Mouse (Mus musculus) forebrain, embryonic 12.5 days (tissue): Measurements from ENCODE around the gene Pan3. TPM values are rescaled to one million over a fixed set of nuclear protein-coding genes. Genes with fewer than 3 reads are reported as not detected.
"Not testable (repeated sequence)": the region's sequence is repeated elsewhere in the genome, so short reads cannot be mapped to it uniquely, and the experiment has no call there.

Source experiments
- ATAC-seq: fragments of 200-750 bp; cut with Nextera tagmentation; 2 replicates; pipeline ENCODE4 v1.8.0; 2017; ENCODE audit warnings: moderate TSS enrichment; ENCODE audit not compliant: low FRiP score
- H3K27ac ChIP-seq: fragments of 300-500 bp; sonication (generic); 2 replicates; pipeline ENCODE4 v1.5.1; 2016; ENCODE audit warnings: mild to moderate bottlenecking
- H3K27me3 ChIP-seq: fragments of 300-500 bp; sonication (generic); 2 replicates; pipeline ENCODE4 v1.6.1; 2016; ENCODE audit warnings: mild to moderate bottlenecking
- H3K36me3 ChIP-seq: fragments of 300-500 bp; sonication (generic); replicated peaks from 2 replicates; pipeline ENCODE4 v1.6.1; 2016; ENCODE audit warnings: mild to moderate bottlenecking
- H3K4me1 ChIP-seq: fragments of 300-500 bp; sonication (generic); 2 replicates; pipeline ENCODE4 v1.6.1; 2016
- H3K4me2 ChIP-seq: fragments of 300-500 bp; sonication (generic); 2 replicates; pipeline ENCODE4 v1.6.1; 2016; ENCODE audit warnings: mild to moderate bottlenecking, moderate library complexity
- H3K4me3 ChIP-seq: fragments of 300-500 bp; sonication (generic); replicated peaks from 2 replicates; pipeline ENCODE4 v1.5.1; 2016; ENCODE audit warnings: mild to moderate bottlenecking
- H3K9ac ChIP-seq: fragments of 300-500 bp; sonication (generic); 2 replicates; pipeline ENCODE4 v1.6.1; 2016; ENCODE audit warnings: mild to moderate bottlenecking
- H3K9me3 ChIP-seq: fragments of 300-500 bp; sonication (generic); 2 replicates; pipeline ENCODE4 v1.6.1; 2016
- WGBS: fragments of 180-500 bp; shearing (Covaris S2); methylation state at CpG from one replicate; pipeline ENCODE4 v1.1.7; 2016; 5-methylcytosine and 5-hydroxymethylcytosine counted together
- polyA plus RNA-seq: library from polyadenylated mRNA; unstranded; fragments of >200 nt; fragmentation: Nextera tagmentation; extraction: Ambion mirVana; gene quantifications from 2 replicates; pipeline ENCODE4 v1.2.1, GENCODE M21; 2016

Pan3 gene
- polyA plus RNA-seq, 1 experiment from 2014 or later, result 43.4 TPM

- H3K27ac ChIP-seq, result no peak overlapping the region
- WGBS, result 73% methylated on average over 11 of the region's 11 CpGs
- no peak overlapping the region for H3K9ac ChIP-seq
- no peak overlapping the region for H3K4me3 ChIP-seq
- H3K36me3 ChIP-seq, result peaks cover 59% of the 10 kb centered on the region
- no peak for ATAC-seq
- H3K9me3 ChIP-seq, result no peaks in the 10 kb centered on the region
- H3K4me1 ChIP-seq, result no peaks in the 10 kb centered on the region
- H3K27me3 ChIP-seq, result no peaks in the 10 kb centered on the region
- no peak overlapping the region for H3K4me2 ChIP-seq
These were observed 115.8 kb downstream of the Pan3 start for GRCm38 (mm10) chr5:147545731-147546241.

GRCm38 (mm10) chr5:147549016-147549755 lies 119.2 kb downstream of the Pan3 start:
- 88% methylated on average over 12 of the region's 12 CpGs for WGBS
- Histone ChIP-seq H3K9ac (no peak overlapping the region), H3K4me3 (no peak overlapping the region), H3K36me3 (peaks cover 37% of the 10 kb centered on the region), H3K4me1 (no peaks in the 10 kb centered on the region), H3K27ac (no peak overlapping the region), H3K27me3 (no peaks in the 10 kb centered on the region), H3K4me2 (no peak overlapping the region), H3K9me3 (no peaks in the 10 kb centered on the region)
- ATAC-seq, result no peak

GRCm38 (mm10) chr5:147551879-147552627 lies 122.1 kb downstream of the Pan3 start:
- Histone ChIP-seq H3K4me1 (no peaks in the 10 kb centered on the region), H3K4me2 (no peak overlapping the region), H3K4me3 (no peak overlapping the region), H3K9me3 (no peaks in the 10 kb centered on the region), H3K36me3 (peaks cover 24% of the 10 kb centered on the region), H3K27ac (no peak overlapping the region), H3K27me3 (no peaks in the 10 kb centered on the region), H3K9ac (no peak overlapping the region)
- 86% methylated on average over 13 of the region's 13 CpGs for WGBS
- no peak for ATAC-seq

GRCm38 (mm10) chr5:147557641-147558040 lies 127.7 kb downstream of the Pan3 start:
- 77% methylated on average over 6 of the region's 6 CpGs for WGBS
- not testable (repeated sequence) for H3K4me3 ChIP-seq, H3K4me1 ChIP-seq, H3K9ac ChIP-seq, H3K27me3 ChIP-seq, H3K4me2 ChIP-seq, ATAC-seq, H3K36me3 ChIP-seq, H3K9me3 ChIP-seq, H3K27ac ChIP-seq

- Histone ChIP-seq H3K9ac (no peak overlapping the region), H3K4me2 (peak overlapping the region; percentile 33), H3K27me3 (no peaks in the 10 kb centered on the region), H3K27ac (no peak overlapping the region), H3K9me3 (no peaks in the 10 kb centered on the region), H3K4me3 (0 out of 2 replicates have a peak overlapping the region, but pooled peaks have one; percentile 7), H3K36me3 (no peaks in the 10 kb centered on the region), H3K4me1 (peaks cover 9% of the 10 kb centered on the region)
- 40% methylated on average over 16 of the region's 18 CpGs for WGBS
- no peak for ATAC-seq
These were observed 133.7 kb downstream of the Pan3 start for GRCm38 (mm10) chr5:147563511-147564139.

GRCm38 (mm10) chr5:147564140-147564590 lies 134.2 kb downstream of the Pan3 start:
- H3K27ac ChIP-seq, result no peak overlapping the region
- H3K4me1 ChIP-seq, result peaks cover 9% of the 10 kb centered on the region
- WGBS, result 24% methylated on average over 16 of the region's 16 CpGs
- no peaks in the 10 kb centered on the region for H3K36me3 ChIP-seq
- 0 out of 2 replicates have a peak overlapping the region, but pooled peaks have one; percentile 7 for H3K4me3 ChIP-seq
- ATAC-seq, result no peak
- no peaks in the 10 kb centered on the region for H3K27me3 ChIP-seq
- H3K9ac ChIP-seq, result no peak overlapping the region
- H3K9me3 ChIP-seq, result no peaks in the 10 kb centered on the region
- peak overlapping the region; percentile 33 for H3K4me2 ChIP-seq

GRCm38 (mm10) chr5:147565444-147565843 lies 135.5 kb downstream of the Pan3 start:
- 88% methylated on average over 7 of the region's 7 CpGs for WGBS
- no peaks in the 10 kb centered on the region for H3K27me3 ChIP-seq
- H3K27ac ChIP-seq, result no peak overlapping the region

GRCm38 (mm10) chr5:147566335-147566734 lies 136.4 kb downstream of the Pan3 start:
- 74% methylated on average over 7 of the region's 7 CpGs for WGBS
- H3K27ac ChIP-seq, result no peak overlapping the region
- H3K9ac ChIP-seq, result no peak overlapping the region
- peaks cover 9% of the 10 kb centered on the region for H3K4me1 ChIP-seq
- no peak for ATAC-seq
- no peak overlapping the region for H3K4me2 ChIP-seq
- H3K9me3 ChIP-seq, result no peaks in the 10 kb centered on the region
- no peaks in the 10 kb centered on the region for H3K27me3 ChIP-seq
- no peak overlapping the region for H3K4me3 ChIP-seq
- no peaks in the 10 kb centered on the region for H3K36me3 ChIP-seq

More at GRCm38 (mm10) chr5:147565444-147565843, 135.5 kb downstream of the Pan3 start:
- no peaks in the 10 kb centered on the region for H3K36me3 ChIP-seq
- H3K9me3 ChIP-seq, result no peaks in the 10 kb centered on the region
- peaks cover 9% of the 10 kb centered on the region for H3K4me1 ChIP-seq
- H3K4me3 ChIP-seq, result no peak overlapping the region
- H3K4me2 ChIP-seq, result no peak overlapping the region
- H3K9ac ChIP-seq, result no peak overlapping the region
- no peak for ATAC-seq

- WGBS, result 87% methylated on average over 7 of the region's 7 CpGs
- Histone ChIP-seq H3K27me3 (no peaks in the 10 kb centered on the region), H3K4me1 (no peaks in the 10 kb centered on the region), H3K4me2 (no peak overlapping the region), H3K27ac (no peak overlapping the region), H3K4me3 (no peak overlapping the region), H3K9me3 (no peaks in the 10 kb centered on the region), H3K36me3 (no peaks in the 10 kb centered on the region), H3K9ac (no peak overlapping the region)
- ATAC-seq, result no peak
These were observed 142.7 kb downstream of the Pan3 start for GRCm38 (mm10) chr5:147572695-147573094.

GRCm38 (mm10) chr5:147573555-147573954 lies 143.6 kb downstream of the Pan3 start:
- no peak overlapping the region for H3K9ac ChIP-seq
- WGBS, result 97% methylated on average over 1 of the region's 1 CpGs
- ATAC-seq, result no peak
- no peak overlapping the region for H3K4me2 ChIP-seq
- H3K36me3 ChIP-seq, result no peaks in the 10 kb centered on the region
- no peaks in the 10 kb centered on the region for H3K9me3 ChIP-seq
- no peaks in the 10 kb centered on the region for H3K4me1 ChIP-seq
- H3K27ac ChIP-seq, result no peak overlapping the region
- no peak overlapping the region for H3K4me3 ChIP-seq
- no peaks in the 10 kb centered on the region for H3K27me3 ChIP-seq

GRCm38 (mm10) chr5:147574517-147574916 lies 144.6 kb downstream of the Pan3 start:
- H3K9me3 ChIP-seq, result no peaks in the 10 kb centered on the region
- WGBS, result 66% methylated on average over 8 of the region's 8 CpGs
- no peaks in the 10 kb centered on the region for H3K4me1 ChIP-seq

GRCm38 (mm10) chr5:147577003-147577402 lies 147.0 kb downstream of the Pan3 start:
- H3K4me2 ChIP-seq, result no peak overlapping the region
- no peak overlapping the region for H3K4me3 ChIP-seq
- H3K27me3 ChIP-seq, result no peaks in the 10 kb centered on the region
- WGBS, result 85% methylated on average over 6 of the region's 6 CpGs
- H3K9ac ChIP-seq, result no peak overlapping the region
- H3K9me3 ChIP-seq, result no peaks in the 10 kb centered on the region
- H3K36me3 ChIP-seq, result no peaks in the 10 kb centered on the region
- no peaks in the 10 kb centered on the region for H3K4me1 ChIP-seq
- H3K27ac ChIP-seq, result no peak overlapping the region
- no peak for ATAC-seq

More at GRCm38 (mm10) chr5:147574517-147574916, 144.6 kb downstream of the Pan3 start:
- no peak for ATAC-seq
- H3K36me3 ChIP-seq, result no peaks in the 10 kb centered on the region
- H3K27ac ChIP-seq, result no peak overlapping the region
- H3K27me3 ChIP-seq, result no peaks in the 10 kb centered on the region
- H3K9ac ChIP-seq, result no peak overlapping the region
- no peak overlapping the region for H3K4me2 ChIP-seq
- no peak overlapping the region for H3K4me3 ChIP-seq
